Mouse (Mus musculus) activated CD4-positive, CD25-positive, alpha-beta regulatory T cell, adult 4 months (primary cell): ENCODE data around the gene Brinp3. TPM values are rescaled to one million over a fixed set of nuclear protein-coding genes. Genes with fewer than 3 reads are reported as not detected.
"Not testable (repeated sequence)": the region's sequence is repeated elsewhere in the genome, so short reads cannot be mapped to it uniquely, and the experiment has no call there.

Source experiments
- ATAC-seq: one replicate; pipeline ENCODE4 v1.8.0; 2017
- polyA plus RNA-seq, 2 experiments: library from polyadenylated mRNA; unstranded; fragments of 100-300 nt; shearing (Covaris generic); gene quantifications; one replicate each; pipeline ENCODE4 v1.2.1; 2017

The Brinp3 gene
- not detected for polyA plus RNA-seq

GRCm38 (mm10) chr1:146494681-146495331 is at the start of gene Brinp3:
Brinp3 (plus strand) TSS chr1:146494760.
- ATAC-seq = no peak

- ATAC-seq = no peak
Measured at GRCm38 (mm10) chr1:146494221-146494620, 339 bp upstream of the Brinp3 start.

DNA sequence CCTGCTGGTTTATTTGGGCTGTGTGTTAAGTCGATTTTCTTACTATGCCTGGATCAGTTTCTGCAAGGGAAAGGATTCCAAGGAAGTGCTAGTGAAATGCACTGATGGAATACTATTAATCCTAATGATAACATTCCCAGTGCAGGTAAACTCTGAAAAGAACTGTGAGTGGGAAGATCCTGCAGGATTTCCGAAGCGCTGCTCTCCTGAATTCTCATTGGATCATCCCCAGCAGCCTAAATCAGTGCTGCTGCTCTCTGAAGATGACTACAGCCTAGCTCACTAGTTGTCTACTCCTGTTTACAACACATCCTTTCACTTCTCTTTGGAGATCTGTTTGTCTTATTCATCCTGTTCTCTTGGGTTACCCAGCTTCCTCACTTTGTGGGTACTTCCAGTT is 826 bp downstream of the Brinp3 start:
- no peak for ATAC-seq

- ATAC-seq = no peak
Measured at GRCm38 (mm10) chr1:146497381-146498081, 3.0 kb downstream of the Brinp3 start.

GRCm38 (mm10) chr1:146498085-146498779 is 3.7 kb downstream of the Brinp3 start:
- ATAC-seq = no peak

DNA sequence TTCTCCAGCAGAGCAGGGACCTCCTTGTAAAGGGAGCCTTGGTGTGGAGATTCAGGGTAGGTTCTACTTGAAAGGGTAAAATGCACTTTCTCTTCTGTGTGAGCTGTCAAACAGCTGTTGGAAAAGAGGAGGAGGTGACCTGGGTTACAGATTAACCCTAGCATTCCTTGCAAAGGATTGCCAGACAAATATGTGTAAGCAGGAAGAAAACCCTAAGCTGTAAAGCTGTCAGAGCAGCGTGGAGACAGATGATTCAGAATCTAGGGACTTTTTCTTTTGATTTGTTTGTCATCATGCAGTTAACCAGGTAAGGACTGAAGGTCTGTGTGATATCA is 4.2 kb downstream of the Brinp3 start:
- ATAC-seq = no peak

DNA sequence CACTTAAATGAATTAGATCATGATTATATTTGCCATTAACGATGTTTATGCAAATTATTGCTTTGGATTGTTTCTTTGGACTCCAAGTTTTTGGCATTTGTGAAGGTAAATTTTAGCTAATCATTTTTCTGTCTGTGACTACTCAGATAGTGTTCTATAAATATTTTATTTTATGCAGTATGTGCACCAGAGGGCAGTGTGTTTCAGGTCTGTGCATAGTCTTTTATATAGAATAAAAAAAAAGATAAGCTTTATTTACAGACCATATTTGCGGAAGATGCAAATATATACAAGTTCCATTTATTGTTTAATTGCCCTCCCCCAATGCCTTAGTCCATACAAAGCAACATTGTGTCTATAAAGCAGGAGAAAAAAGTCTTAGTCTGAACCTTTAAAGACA is 20.8 kb downstream of the Brinp3 start:
- no peak for ATAC-seq

- no peak for ATAC-seq
Measured at GRCm38 (mm10) chr1:146523727-146524573, 29.4 kb downstream of the Brinp3 start.

GRCm38 (mm10) chr1:146528572-146528971 is 34.0 kb downstream of the Brinp3 start:
- no peak for ATAC-seq

DNA sequence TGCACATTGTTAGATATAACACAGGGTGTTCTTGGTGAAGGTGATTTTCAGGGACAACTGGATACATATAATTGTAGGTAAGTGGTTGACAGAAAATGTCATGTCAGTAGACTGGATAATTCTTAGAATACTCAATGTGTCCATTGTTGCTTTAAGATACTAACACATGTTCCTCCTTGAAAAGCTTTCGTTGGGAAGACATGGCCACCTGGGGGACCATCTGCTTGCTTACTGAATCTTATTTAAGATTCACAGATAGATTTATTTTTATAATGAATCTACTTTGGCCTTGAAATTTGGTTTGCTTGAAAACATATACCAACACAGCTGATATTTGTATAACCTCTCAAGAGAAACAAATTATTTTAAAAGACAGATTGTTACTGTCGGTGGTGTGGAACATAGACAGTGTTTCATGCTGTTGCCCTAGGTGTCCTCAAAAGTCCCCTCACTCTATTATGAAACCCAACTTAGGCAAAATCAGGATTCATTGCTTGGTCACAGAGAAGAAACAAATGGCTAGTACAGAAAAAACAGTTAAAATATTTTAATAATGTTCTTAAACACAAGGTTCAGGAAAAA is 52.4 kb downstream of the Brinp3 start:
- no peak for ATAC-seq

DNA sequence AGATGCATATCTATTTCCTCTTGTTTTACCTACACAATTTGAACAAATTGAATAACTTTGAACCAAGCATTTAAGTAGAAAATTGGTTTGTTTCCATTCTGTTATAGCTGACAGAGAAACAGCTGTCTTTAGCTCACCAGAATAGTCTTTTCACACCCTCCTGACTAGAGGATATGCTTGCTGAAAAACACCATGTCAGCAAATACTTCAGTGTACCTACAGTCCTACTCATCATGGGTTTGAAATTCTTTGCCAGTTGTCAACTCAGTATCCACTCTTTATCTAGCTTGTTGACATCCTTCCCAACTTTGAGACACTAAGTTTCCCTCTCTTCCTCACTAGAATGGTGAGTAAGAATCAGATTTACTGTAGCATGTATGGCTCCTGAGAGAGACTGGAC is 62.4 kb downstream of the Brinp3 start:
- no peak for ATAC-seq

GRCm38 (mm10) chr1:146562144-146562543 is 67.6 kb downstream of the Brinp3 start:
- ATAC-seq = no peak

DNA sequence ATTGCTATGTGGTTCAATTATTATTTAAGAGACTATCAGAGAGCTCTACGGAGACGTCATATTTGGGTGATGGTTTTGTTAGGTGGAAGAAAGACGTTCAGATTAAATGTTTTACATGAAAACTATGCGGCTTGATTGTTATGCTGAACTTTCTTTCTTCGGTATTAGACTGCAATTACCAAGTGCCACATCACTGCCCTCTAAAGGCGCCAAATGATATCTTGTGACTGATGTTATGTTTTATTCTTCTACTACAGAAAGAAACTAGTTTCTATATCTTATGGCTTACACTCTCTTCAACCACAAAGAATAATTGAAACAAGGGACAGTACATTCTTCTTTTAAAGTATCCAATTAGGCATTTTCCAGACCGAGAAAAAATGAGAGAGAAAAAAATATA is 89.6 kb downstream of the Brinp3 start:
- ATAC-seq = no peak

GRCm38 (mm10) chr1:146632895-146633294 is 138.3 kb downstream of the Brinp3 start:
- no peak for ATAC-seq

DNA sequence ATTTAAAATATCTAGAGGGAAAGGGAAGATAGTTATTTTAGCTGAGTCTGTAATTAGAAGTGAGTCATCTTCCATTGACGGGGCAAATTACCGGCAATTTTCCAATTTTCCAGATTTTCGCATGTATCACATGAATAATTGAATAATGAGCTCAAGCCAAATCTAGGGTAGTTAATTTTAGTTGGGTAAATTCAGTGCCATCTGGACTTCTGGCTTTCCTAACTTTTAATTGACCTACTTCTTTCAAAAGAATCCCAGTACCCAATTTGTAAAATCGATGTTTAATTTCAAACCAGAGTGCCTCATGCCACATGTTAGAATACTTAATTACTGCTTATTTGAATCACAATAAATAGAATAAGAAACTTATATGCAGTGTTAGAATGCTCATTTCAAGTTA is 162.7 kb downstream of the Brinp3 start:
- ATAC-seq = no peak

DNA sequence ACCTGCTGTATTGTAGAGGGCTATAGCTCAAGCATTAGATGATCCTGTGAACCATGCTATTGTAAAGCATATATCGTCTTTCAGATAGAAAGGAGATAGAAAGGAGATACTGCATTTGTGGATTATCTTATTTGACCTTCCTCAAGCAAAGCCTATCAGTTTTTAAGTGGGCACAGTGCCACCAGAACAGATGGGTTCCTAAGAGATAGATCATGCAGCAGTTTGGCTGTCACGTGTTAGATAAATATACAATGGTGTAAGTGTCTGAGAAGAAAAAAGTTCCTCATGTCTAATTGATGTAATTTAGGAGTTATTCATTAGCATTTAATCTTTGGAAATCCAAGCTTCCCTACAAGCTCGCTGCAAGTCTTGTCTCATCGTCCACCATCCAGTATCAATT is 206.2 kb downstream of the Brinp3 start:
- no peak for ATAC-seq

GRCm38 (mm10) chr1:146719556-146719955 is 225.0 kb downstream of the Brinp3 start:
- no peak for ATAC-seq

DNA sequence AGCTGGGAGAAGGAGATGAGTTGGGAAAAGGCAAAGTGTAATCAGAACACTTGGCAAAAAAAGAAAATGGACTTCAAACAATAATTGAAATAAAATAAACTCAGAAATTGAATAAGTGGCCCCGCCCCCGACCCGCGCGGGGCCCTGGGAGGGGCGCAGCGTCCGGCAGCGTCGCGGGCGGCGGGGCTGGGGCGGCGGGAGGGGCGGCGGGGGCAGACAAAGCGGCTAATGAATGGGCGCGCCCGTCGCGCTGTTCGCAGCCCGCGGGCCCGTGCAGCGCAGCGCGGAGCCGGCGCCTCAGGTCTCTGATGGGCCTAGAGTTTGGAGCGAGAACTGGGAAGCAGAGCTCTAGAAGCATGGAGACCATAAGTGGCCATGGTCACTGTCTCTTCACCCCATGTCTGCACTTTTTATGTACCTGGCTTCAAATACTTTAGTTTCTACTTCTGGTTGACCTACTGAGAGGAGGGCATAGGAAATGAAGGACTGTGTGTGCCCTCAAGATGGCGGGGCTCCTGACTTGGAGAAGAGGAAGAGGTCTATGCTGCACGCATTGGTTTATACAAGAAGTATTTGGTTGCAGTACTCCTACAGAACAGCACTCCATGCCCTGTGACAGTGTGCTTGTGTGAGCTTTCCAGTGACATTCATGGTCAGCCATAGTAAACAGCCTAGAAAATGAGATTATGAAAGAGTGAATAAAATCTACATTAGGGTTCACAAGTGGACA is 230.4 kb downstream of the Brinp3 start:
- ATAC-seq = not testable (repeated sequence)

DNA sequence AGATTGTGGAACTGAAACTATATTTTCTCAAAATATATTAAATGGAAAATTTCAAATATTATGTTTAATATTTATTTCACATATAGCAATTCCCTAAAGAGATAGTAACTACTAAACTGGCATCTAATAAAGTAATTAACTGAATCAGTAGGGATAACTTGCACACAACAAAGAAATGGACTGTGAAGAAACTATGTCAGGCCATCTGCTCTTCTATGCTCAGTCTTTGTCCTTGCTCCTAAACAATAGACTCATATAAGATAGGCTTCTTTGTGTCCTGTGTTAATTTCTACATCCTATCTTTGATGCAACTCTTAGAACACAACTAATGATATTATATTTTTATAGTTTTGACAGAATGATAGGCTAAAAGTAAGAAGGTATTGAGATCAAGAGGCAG is 256.5 kb downstream of the Brinp3 start:
- ATAC-seq = no peak

GRCm38 (mm10) chr1:146783259-146783658 is 288.7 kb downstream of the Brinp3 start:
- no peak for ATAC-seq

DNA sequence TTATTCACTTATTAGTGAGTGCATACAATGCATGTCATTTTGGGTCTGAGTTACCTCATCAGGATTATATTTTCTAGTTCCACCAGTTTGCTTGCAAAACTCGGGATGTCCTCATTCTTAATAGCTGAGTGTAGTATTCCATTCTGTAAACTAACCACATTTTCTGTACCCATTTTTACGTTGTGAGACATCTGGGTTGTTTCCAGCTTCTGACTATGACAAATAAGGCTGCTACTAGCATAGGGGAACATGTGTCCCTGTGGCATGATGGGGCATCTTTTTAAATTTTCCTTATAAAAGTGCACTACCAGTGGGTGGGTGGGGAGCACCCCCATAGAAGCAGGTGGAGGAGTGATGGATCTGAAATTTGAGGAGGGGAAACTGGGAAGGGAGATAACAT is 292.7 kb downstream of the Brinp3 start:
- no peak for ATAC-seq

DNA sequence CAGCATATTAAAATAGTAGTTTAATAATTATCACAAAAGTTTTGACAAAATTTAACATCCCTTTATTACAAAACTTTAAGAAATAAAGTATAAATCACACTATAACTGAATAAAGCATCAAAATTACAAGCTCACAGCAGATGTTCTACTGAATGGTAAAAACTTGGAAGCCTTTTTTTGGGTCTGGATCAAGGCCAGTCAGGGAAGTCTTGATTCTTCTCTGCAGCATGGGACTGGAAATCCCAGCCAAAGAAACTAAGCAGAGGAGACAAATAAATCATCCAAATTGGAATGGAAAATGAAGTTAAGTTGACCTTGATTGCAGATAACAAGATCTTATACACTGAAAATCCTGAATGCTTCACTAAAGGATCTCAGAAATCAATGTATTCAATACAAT is 298.3 kb downstream of the Brinp3 start:
- ATAC-seq = no peak
